Mouse (Mus musculus): ENCODE data around the gene Slc25a18. TPM values are rescaled to one million over a fixed set of nuclear protein-coding genes. Genes with fewer than 3 reads are reported as not detected.

The Slc25a18 gene
- not detected for polyA plus RNA-seq (2014; fragmentation: Illumina TruSeq; extraction: RNeasy Lipid Tissue Mini Kit (QIAGEN cat#74804); ENCODE audit: low read depth, low replicate concordance)

GRCm38 (mm10) chr6:120773149-120773628 lies at the start of gene Slc25a18:
Gene Slc25a18, plus strand, starts transcription at chr6:120773578.

GRCm38 (mm10) chr6:120822307-120822928 lies 49.0 kb downstream of the Slc25a18 start, which contains the start of gene Atp6v1e1:
Gene Atp6v1e1, minus strand, starts transcription at chr6:120822793.

GRCm38 (mm10) chr6:120835474-120836374 lies 62.3 kb downstream of the Slc25a18 start, which contains the start of gene Bcl2l13:
Gene Bcl2l13, plus strand, starts transcription at chr6:120836212.

Other genes starting within 250 kb of the Slc25a18 start
- 9.1 TPM for gene Hdhd5, start 242.3 kb upstream of the Slc25a18 start, polyA plus RNA-seq (2014; fragmentation: Illumina TruSeq; extraction: RNeasy Lipid Tissue Mini Kit (QIAGEN cat#74804); ENCODE audit: low read depth, low replicate concordance)
- 0.28 TPM for gene Cecr2, start 107.2 kb upstream of the Slc25a18 start, polyA plus RNA-seq (2014; fragmentation: Illumina TruSeq; extraction: RNeasy Lipid Tissue Mini Kit (QIAGEN cat#74804); ENCODE audit: low read depth, low replicate concordance)
- 397 TPM for gene Atp6v1e1, start 49.2 kb downstream of the Slc25a18 start, polyA plus RNA-seq (2014; fragmentation: Illumina TruSeq; extraction: RNeasy Lipid Tissue Mini Kit (QIAGEN cat#74804); ENCODE audit: low read depth, low replicate concordance)
- gene Bcl2l13, start 62.6 kb downstream of the Slc25a18 start, polyA plus RNA-seq (2014; fragmentation: Illumina TruSeq; extraction: RNeasy Lipid Tissue Mini Kit (QIAGEN cat#74804); ENCODE audit: low read depth, low replicate concordance): 12.1 TPM
- gene Bid, start 143.3 kb downstream of the Slc25a18 start, polyA plus RNA-seq (2014; fragmentation: Illumina TruSeq; extraction: RNeasy Lipid Tissue Mini Kit (QIAGEN cat#74804); ENCODE audit: low read depth, low replicate concordance): 8.5 TPM